Mouse (Mus musculus): ENCODE results near the gene Plxnc1.

DNA sequence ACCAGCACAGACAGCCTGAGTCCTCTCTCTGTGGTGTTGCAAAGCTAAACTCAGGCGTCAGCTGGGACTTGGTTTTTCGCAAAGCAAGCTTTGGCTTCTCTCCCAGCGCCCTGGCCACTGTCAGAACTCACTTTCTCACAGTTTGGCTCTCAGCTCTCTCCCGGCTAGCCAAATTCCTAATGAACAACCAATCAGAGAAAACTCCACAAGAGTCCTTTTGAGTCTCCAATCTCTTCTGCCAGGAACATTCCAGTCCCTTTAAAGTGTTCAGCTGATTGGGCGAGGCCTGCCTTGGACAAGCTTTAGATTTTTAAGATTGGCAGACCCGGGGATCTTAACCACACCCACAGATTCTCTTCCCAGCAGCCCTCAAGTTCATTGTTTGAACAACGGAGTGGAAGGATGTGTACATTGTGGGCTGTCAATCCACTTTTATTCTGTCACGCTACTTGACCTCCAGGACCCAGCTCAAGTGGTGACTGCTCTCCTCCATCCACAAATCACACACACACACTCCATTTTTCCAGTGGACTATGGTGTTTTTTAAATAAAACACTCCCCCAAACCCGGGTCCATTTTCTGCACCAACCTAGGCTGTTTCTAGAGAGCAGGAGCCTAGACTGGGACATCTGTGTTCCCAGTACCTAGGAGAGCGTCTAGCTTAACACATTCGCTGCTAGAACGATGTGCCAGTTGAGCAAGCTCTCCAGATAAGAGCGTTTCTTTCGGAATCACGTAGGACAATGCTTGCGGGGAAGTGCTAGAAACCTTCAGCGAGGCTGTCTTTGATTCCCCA, 46.3 kb upstream of the Plxnc1 start:
- TF ChIP-seq CTCF (IDR thresholded peaks at IDR 0.05; ENCODE audit: low read depth, low read length) = no peak
- TF ChIP-seq POLR2A (IDR thresholded peaks at IDR 0.05; ENCODE audit: borderline replicate concordance, low read depth, low read length) = no peak

All from bone marrow macrophage, adult 2 months (primary cell).